Mouse (Mus musculus): ENCODE results near the gene Lemd2. TPM values are rescaled to one million over a fixed set of nuclear protein-coding genes. Genes with fewer than 3 reads are reported as not detected.

The Lemd2 gene
- polyA plus RNA-seq, 1 experiment from 2014 or later: 20.2 TPM

DNA sequence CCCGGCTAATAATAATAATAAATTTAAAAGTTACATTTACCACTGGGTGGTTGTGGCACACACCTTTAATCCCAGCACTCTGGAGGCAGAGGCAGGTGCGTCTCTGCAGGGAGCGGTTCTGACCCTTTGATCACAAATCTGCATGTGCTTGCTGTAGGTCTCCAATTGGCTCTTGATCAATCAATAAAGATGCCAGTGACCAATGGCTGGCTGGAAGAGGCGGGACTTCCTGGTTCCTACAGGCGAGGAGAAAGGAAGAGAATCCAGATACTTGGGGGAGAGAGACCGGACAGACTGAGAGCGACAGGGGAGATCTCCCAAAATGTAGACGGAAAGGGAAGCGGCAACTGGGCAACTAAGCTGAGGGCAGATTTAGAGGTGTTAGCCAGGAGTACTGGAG lies 26.2 kb downstream of the Lemd2 start:
- Histone ChIP-seq H3K4me1 (peaks cover 35% of the 10 kb centered on the region), H3K9me3 (replicated peaks) (no peaks in the 10 kb centered on the region), H3K27me3 (ENCODE audit: low read depth, poor library complexity, severe bottlenecking) (peaks cover 4% of the 10 kb centered on the region; the same call in 1 of the 2 replicates), H3K36me3 (no peaks in the 10 kb centered on the region), H3K4me3 (no peak overlapping the region), H3K27ac (no peak overlapping the region)
- DNase-seq (ENCODE audit: low spot score): no peak
- 93% methylated on average over 9 of the region's 9 CpGs for WGBS

DNA sequence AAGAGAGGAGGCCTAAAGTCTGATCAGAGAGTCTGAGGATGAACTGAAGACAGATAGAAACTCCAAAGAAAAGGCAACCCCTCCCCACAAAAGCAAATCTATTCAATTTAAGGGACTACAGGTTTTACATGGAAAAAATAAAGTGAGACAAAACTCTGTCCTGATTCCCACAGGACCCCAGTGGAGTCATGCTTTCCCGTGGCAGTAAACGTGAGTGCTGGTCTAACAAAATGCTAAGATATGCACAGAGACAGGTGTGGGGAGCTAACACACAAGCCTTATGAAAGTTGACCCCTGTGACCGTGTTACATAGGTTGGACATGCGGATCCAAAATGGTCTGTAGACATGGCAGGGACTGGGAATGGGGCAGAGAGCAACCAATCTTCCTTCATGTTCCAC lies 27.5 kb downstream of the Lemd2 start:
- Histone ChIP-seq H3K4me1 (peaks cover 37% of the 10 kb centered on the region), H3K27ac (no peak overlapping the region), H3K4me3 (no peak overlapping the region), H3K9me3 (replicated peaks) (no peaks in the 10 kb centered on the region), H3K36me3 (no peaks in the 10 kb centered on the region), H3K27me3 (ENCODE audit: low read depth, poor library complexity, severe bottlenecking) (no peaks in the 10 kb centered on the region)
- no peak for DNase-seq (ENCODE audit: low spot score)
- WGBS: 94% methylated on average over 4 of the region's 4 CpGs

DNA sequence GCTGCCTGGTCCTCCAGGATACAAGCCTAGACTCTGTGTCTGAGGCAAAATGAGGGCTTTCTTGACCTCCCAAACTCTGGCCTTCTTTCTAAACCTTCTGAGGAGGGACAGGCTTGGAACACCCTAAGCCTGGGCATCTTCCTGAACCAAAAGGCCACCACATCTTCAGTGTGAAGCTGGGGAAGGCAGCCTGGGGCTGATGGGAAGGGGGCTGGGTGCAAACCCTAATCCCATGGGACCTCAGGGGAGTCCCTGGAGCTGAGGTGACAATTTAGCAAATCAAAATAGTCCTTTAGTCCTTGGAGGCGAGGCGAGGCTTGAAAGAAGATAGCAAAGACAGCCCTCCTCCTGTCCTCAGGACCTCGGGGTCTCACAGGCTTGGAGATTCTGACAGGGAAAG lies 28.0 kb downstream of the Lemd2 start:
- H3K9me3 ChIP-seq (replicated peaks): no peaks in the 10 kb centered on the region
- H3K4me3 ChIP-seq: no peak overlapping the region
- no peaks in the 10 kb centered on the region for H3K27me3 ChIP-seq (ENCODE audit: low read depth, poor library complexity, severe bottlenecking)
- H3K4me1 ChIP-seq: peaks cover 40% of the 10 kb centered on the region
- H3K27ac ChIP-seq: 0 out of 2 replicates have a peak overlapping the region, but pooled peaks have one; percentile 50
- no peak for DNase-seq (ENCODE audit: low spot score)
- no peaks in the 10 kb centered on the region for H3K36me3 ChIP-seq
- WGBS: 80% methylated on average over 3 of the region's 3 CpGs

- peak overlapping the region; percentile 12; the same call in 1 of the 2 replicates for H3K4me3 ChIP-seq
- H3K4me1 ChIP-seq: peaks cover 50% of the 10 kb centered on the region
- H3K9me3 ChIP-seq (replicated peaks): no peaks in the 10 kb centered on the region
- DNase-seq (ENCODE audit: low spot score): peak; percentile 58
- no peaks in the 10 kb centered on the region for H3K36me3 ChIP-seq
- peak overlapping the region; percentile 50; the same call in 1 of the 2 replicates for H3K27ac ChIP-seq
- no peaks in the 10 kb centered on the region for H3K27me3 ChIP-seq (ENCODE audit: low read depth, poor library complexity, severe bottlenecking)
- WGBS: 29% methylated on average over 14 of the region's 14 CpGs
Measured at GRCm38 (mm10) chr17:27175196-27175874, 28.9 kb downstream of the Lemd2 start.

DNA sequence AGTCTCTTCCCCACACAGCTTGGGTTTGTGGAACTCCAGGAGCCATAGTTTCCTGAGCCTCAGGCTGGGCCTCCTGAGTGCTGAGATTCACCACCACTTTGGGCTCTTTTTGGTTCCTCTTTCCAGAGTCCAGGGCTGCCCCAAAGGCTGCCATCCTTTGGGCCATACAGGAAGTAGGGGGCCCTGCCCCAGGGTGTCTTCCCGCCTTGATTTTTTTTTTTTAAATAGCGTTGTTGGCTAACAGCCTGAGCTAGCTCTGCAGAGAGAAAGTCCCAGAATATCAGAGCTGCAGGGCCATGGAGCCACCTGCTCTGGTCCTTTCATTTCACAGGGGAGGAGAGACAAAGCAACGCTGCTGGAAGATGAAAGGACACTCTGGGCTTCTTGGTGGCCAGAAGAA lies 30.6 kb downstream of the Lemd2 start:
- Histone ChIP-seq H3K27ac (no peak overlapping the region), H3K36me3 (no peaks in the 10 kb centered on the region), H3K27me3 (ENCODE audit: low read depth, poor library complexity, severe bottlenecking) (no peaks in the 10 kb centered on the region), H3K4me1 (peaks cover 52% of the 10 kb centered on the region), H3K4me3 (no peak overlapping the region), H3K9me3 (replicated peaks) (no peaks in the 10 kb centered on the region)
- 84% methylated on average over 3 of the region's 3 CpGs for WGBS
- no peak for DNase-seq (ENCODE audit: low spot score)

- H3K27me3 ChIP-seq (ENCODE audit: low read depth, poor library complexity, severe bottlenecking): no peaks in the 10 kb centered on the region
- no peaks in the 10 kb centered on the region for H3K9me3 ChIP-seq (replicated peaks)
- peaks cover 55% of the 10 kb centered on the region for H3K4me1 ChIP-seq
- 90% methylated on average over 9 of the region's 9 CpGs for WGBS
- no peak overlapping the region for H3K27ac ChIP-seq
- no peak overlapping the region for H3K4me3 ChIP-seq
- H3K36me3 ChIP-seq: no peaks in the 10 kb centered on the region
- no peak for DNase-seq (ENCODE audit: low spot score)
Measured at GRCm38 (mm10) chr17:27172459-27172858, 31.8 kb downstream of the Lemd2 start.

- no peak for DNase-seq (ENCODE audit: low spot score)
- Histone ChIP-seq H3K27ac (peak overlapping the region; percentile 82), H3K4me1 (peaks cover 54% of the 10 kb centered on the region), H3K4me3 (no peak overlapping the region), H3K27me3 (ENCODE audit: low read depth, poor library complexity, severe bottlenecking) (no peaks in the 10 kb centered on the region), H3K9me3 (replicated peaks) (no peaks in the 10 kb centered on the region), H3K36me3 (no peaks in the 10 kb centered on the region)
- 83% methylated on average over 5 of the region's 5 CpGs for WGBS
Measured at GRCm38 (mm10) chr17:27171121-27171520, 33.1 kb downstream of the Lemd2 start.

GRCm38 (mm10) chr17:27169952-27170695 lies 34.1 kb downstream of the Lemd2 start:
- Histone ChIP-seq H3K36me3 (no peaks in the 10 kb centered on the region), H3K9me3 (replicated peaks) (no peaks in the 10 kb centered on the region), H3K27me3 (ENCODE audit: low read depth, poor library complexity, severe bottlenecking) (no peaks in the 10 kb centered on the region), H3K4me3 (no peak overlapping the region), H3K4me1 (peaks cover 52% of the 10 kb centered on the region), H3K27ac (peak overlapping the region; percentile 82)
- no peak for DNase-seq (ENCODE audit: low spot score)
- WGBS: 68% methylated on average over 11 of the region's 11 CpGs

DNA sequence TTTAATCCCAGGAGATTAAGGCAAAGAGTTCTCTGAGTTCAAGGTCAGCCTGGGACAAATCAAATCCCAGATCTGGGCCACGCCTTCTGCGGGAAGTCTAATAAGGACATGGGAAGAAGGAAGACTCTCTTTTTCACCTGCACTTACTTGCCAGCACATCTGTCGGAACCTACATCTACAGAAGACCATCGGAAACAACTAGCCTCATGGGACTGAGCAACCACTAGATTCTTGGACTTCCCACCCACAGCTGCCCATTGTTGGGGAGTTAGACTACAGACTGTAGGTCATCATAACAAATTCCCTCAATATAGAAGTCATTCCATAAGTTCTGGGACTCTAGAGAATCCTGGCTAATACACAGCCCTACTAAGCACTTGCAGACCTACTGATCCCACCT lies 35.7 kb downstream of the Lemd2 start:
- peak overlapping the region; percentile 82; the same call in 1 of the 2 replicates for H3K27ac ChIP-seq
- H3K9me3 ChIP-seq (replicated peaks): no peaks in the 10 kb centered on the region
- no peak overlapping the region for H3K4me3 ChIP-seq
- H3K4me1 ChIP-seq: peaks cover 48% of the 10 kb centered on the region
- no peaks in the 10 kb centered on the region for H3K27me3 ChIP-seq (ENCODE audit: low read depth, poor library complexity, severe bottlenecking)
- 97% methylated on average over 4 of the region's 4 CpGs for WGBS
- H3K36me3 ChIP-seq: no peaks in the 10 kb centered on the region
- no peak for DNase-seq (ENCODE audit: low spot score)

DNA sequence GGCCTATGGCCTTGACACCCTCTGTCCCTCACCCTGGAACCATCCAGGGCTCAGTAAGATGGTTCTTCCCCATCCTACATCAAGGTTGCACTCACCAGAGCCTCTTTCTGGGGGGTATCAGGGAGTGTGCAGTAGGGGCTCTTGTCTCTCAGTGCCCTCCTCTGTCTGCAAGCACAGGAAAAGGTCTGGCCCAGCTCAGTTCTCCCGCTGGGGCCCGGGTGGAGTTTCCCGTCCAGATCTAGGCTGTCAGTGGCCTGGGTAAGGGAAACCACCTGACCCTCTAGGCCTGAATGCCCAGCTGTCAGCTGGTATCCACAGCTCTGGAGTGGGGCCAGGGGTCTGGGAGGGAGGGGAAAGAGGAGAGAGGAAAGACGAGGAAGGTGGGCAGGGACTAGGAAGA lies 36.7 kb downstream of the Lemd2 start, which contains the start of gene Ip6k3:
TSS of gene Ip6k3 (minus strand) at position 251 of the 400 bp plus-strand sequence.
- Histone ChIP-seq H3K4me3 (no peak within 1 kb of the TSS), H3K36me3 (no peaks in the 10 kb centered on the region), H3K27me3 (ENCODE audit: low read depth, poor library complexity, severe bottlenecking) (no peaks in the 10 kb centered on the region), H3K9me3 (replicated peaks) (no peaks in the 10 kb centered on the region), H3K4me1 (peaks cover 43% of the 10 kb centered on the region), H3K27ac (no peak within 1 kb of the TSS)
- WGBS: 71% methylated on average over 4 of the region's 4 CpGs
- no peak for DNase-seq (ENCODE audit: low spot score)

- 84% methylated on average over 6 of the region's 6 CpGs for WGBS
- no peak for DNase-seq (ENCODE audit: low spot score)
- no peaks in the 10 kb centered on the region for H3K27me3 ChIP-seq (ENCODE audit: low read depth, poor library complexity, severe bottlenecking)
- H3K4me3 ChIP-seq: no peak overlapping the region
- no peak overlapping the region for H3K27ac ChIP-seq
- H3K36me3 ChIP-seq: no peaks in the 10 kb centered on the region
- peaks cover 43% of the 10 kb centered on the region for H3K4me1 ChIP-seq
- no peaks in the 10 kb centered on the region for H3K9me3 ChIP-seq (replicated peaks)
Measured at GRCm38 (mm10) chr17:27166901-27167300, 37.4 kb downstream of the Lemd2 start.

- H3K4me3 ChIP-seq: no peak overlapping the region
- H3K36me3 ChIP-seq: no peaks in the 10 kb centered on the region
- H3K9me3 ChIP-seq (replicated peaks): no peaks in the 10 kb centered on the region
- H3K27me3 ChIP-seq (ENCODE audit: low read depth, poor library complexity, severe bottlenecking): no peaks in the 10 kb centered on the region
- H3K27ac ChIP-seq: 0 out of 2 replicates have a peak overlapping the region, but pooled peaks have one; percentile 38
- DNase-seq (ENCODE audit: low spot score): no peak
- peaks cover 29% of the 10 kb centered on the region for H3K4me1 ChIP-seq
- 59% methylated on average over 8 of the region's 8 CpGs for WGBS
Measured at GRCm38 (mm10) chr17:27165054-27165773, 39.1 kb downstream of the Lemd2 start.

DNA sequence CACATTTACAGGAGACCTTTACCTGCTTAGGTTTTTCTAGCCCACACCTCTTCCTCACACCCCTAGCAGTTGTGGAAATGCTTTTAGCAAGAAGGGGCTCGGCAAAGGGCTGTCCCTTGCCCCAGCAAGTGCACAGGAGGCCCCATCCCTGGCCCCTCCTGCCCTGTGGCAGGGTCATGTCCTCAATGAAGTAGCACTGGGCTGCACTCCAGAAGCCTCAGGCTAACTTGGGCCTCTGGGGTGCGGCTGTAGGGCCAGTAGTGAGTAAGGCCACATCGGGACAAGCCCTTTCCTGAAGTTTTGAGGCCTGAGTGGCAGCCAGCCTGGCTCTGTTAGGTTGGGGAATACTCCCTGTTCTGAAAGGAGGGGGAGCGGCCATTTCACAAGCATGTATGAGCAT lies 43.4 kb downstream of the Lemd2 start:
- no peak overlapping the region for H3K4me3 ChIP-seq
- DNase-seq (ENCODE audit: low spot score): no peak
- no peaks in the 10 kb centered on the region for H3K27me3 ChIP-seq (ENCODE audit: low read depth, poor library complexity, severe bottlenecking)
- H3K4me1 ChIP-seq: peaks cover 16% of the 10 kb centered on the region
- WGBS: 82% methylated on average over 4 of the region's 4 CpGs
- 0 out of 2 replicates have a peak overlapping the region, but pooled peaks have one; percentile 50 for H3K27ac ChIP-seq
- H3K9me3 ChIP-seq (replicated peaks): no peaks in the 10 kb centered on the region
- H3K36me3 ChIP-seq: no peaks in the 10 kb centered on the region

Measured in limb, embryonic 10.5 days (tissue).